Mouse (Mus musculus) cortical plate, adult 2 months (tissue): Measurements from ENCODE around the gene Glrx3.

ENCODE experiments used
- CTCF ChIP-seq: fragments of 200-500 bp; IDR thresholded peaks from 2 replicates; pipeline ENCODE4 v1.5.1; 2011; ENCODE audit warnings: mild to moderate bottlenecking, control low read depth, low read length; ENCODE audit not compliant: insufficient read depth; ENCODE audit errors: extremely low read depth
- POLR2A ChIP-seq: fragments of 200-500 bp; IDR thresholded peaks from 2 replicates; pipeline ENCODE4 v1.6.1; 2011; ENCODE audit warnings: mild to moderate bottlenecking, low read length, control low read depth; ENCODE audit not compliant: insufficient read depth; ENCODE audit errors: extremely low read depth

DNA sequence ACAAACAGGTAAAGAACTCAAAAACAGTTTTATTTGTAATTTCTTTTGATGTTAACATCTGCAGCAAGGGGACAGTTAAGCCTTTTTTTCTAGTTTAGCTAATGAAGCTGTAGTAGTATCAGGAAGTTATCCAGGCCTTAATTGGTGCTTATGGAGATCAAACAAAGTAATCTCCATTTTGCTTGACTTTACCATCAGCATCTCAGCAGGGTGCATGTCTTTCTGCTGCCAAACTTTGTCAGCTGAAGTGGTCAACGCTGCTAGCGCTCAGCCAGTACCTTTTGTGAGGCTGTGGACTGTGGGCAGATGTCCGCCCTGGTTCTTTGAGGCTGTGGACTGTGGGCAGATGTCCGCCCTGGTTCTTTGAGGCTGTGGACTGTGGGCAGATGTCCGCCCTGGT lies 24.0 kb downstream of the Glrx3 start:
- TF ChIP-seq CTCF (no peak), POLR2A (no peak)
